Comparison of ENCODE assay signal across 7 mouse cellular contexts in genomic region chr10:80164998-80165344, GRCm38 (mm10). TPM values are rescaled to one million over a fixed set of nuclear protein-coding genes. Genes with fewer than 3 reads are reported as not detected.
DNase-seq lines count a peak whose midpoint lies in the region; ATAC-seq and TF ChIP-seq lines count a peak whose summit lies in the region.

No protein-coding gene starts in this region.

- no peaks in the 10 kb centered on the region for H3K9me3 ChIP-seq in embryonic facial prominence, embryonic 12.5 days
- no peaks in the 10 kb centered on the region for H3K9me3 ChIP-seq in limb, embryonic 12.5 days
- no peaks in the 10 kb centered on the region for H3K9me3 ChIP-seq in midbrain, embryonic 14.5 days (ENCODE audit: control insufficient read depth, low read length)

- peak overlapping the region; percentile 61; the same call in 1 of the 2 replicates for H3K27ac ChIP-seq in embryonic facial prominence, embryonic 12.5 days
- peak overlapping the region; percentile 54 for H3K27ac ChIP-seq in kidney, adult 2 months (ENCODE audit: insufficient read depth, low read depth, low read length)
- H3K27ac ChIP-seq in limb, embryonic 12.5 days, result peak overlapping the region; percentile 59
- H3K27ac ChIP-seq in midbrain, embryonic 14.5 days (replicated peaks; ENCODE audit: low read depth, low read length), result peak overlapping the region; percentile 77

- H3K4me2 ChIP-seq in embryonic facial prominence, embryonic 12.5 days (replicated peaks), result peak overlapping the region; percentile 81
- H3K4me2 ChIP-seq in limb, embryonic 12.5 days, result peak overlapping the region; percentile 89
- peak overlapping the region; percentile 81 for H3K4me2 ChIP-seq in midbrain, embryonic 14.5 days (ENCODE audit: low read length)

- peaks cover 3% of the 10 kb centered on the region for H3K36me3 ChIP-seq in embryonic facial prominence, embryonic 12.5 days
- no peaks in the 10 kb centered on the region for H3K36me3 ChIP-seq in kidney, adult 2 months (ENCODE audit: control insufficient read depth, insufficient read depth, low read length)
- H3K36me3 ChIP-seq in limb, embryonic 12.5 days, result peaks cover 4% of the 10 kb centered on the region
- H3K36me3 ChIP-seq in midbrain, embryonic 14.5 days (ENCODE audit: control insufficient read depth, insufficient read depth, low read length), result peaks cover 4% of the 10 kb centered on the region

- no peaks in the 10 kb centered on the region for H3K27me3 ChIP-seq in embryonic facial prominence, embryonic 12.5 days
- no peaks in the 10 kb centered on the region for H3K27me3 ChIP-seq in kidney, adult 2 months (replicated peaks; ENCODE audit: control insufficient read depth, insufficient read depth, low read length)
- H3K27me3 ChIP-seq in limb, embryonic 12.5 days, result no peaks in the 10 kb centered on the region; the same call in 1 of the 2 replicates
- no peaks in the 10 kb centered on the region for H3K27me3 ChIP-seq in midbrain, embryonic 14.5 days (ENCODE audit: control insufficient read depth, insufficient read depth, low read length)

- peak; percentile 82 for TF ChIP-seq POLR2A in kidney, adult 2 months (IDR thresholded peaks at IDR 0.05; ENCODE audit: low read depth, low read length)

- peak; percentile 98 for DNase-seq in adrenal gland, postnatal 14 days
- peak; percentile 98 to 99 for DNase-seq in heart, adult 18-20 months
- peak; percentile 99 for DNase-seq in kidney, adult 2 months
- peak; percentile 97 for DNase-seq in midbrain, embryonic 14.5 days
- DNase-seq in spleen, adult 12 weeks (ENCODE audit: low spot score), result peak; percentile 94

- TF ChIP-seq CTCF in kidney, adult 2 months (conservative IDR thresholded peaks at IDR 0.05; ENCODE audit: insufficient read depth, insufficient read length, low read depth, low read length), result peak; percentile 100; the same call in 1 of the 2 replicates

- H3K4me3 ChIP-seq in embryonic facial prominence, embryonic 12.5 days, result peak overlapping the region; percentile 33
- H3K4me3 ChIP-seq in kidney, adult 2 months (ENCODE audit: insufficient read depth, low read depth, low read length), result peak overlapping the region; percentile 36
- H3K4me3 ChIP-seq in limb, embryonic 12.5 days (replicated peaks), result peak overlapping the region; percentile 41
- H3K4me3 ChIP-seq in midbrain, embryonic 14.5 days (replicated peaks; ENCODE audit: low read depth, low read length), result peak overlapping the region; percentile 33

- WGBS in embryonic facial prominence, embryonic 12.5 days, result under 1% methylated on average over 17 of the region's 17 CpGs
- under 1% methylated on average over 17 of the region's 17 CpGs for WGBS in kidney, adult 2 months
- under 1% methylated on average over 17 of the region's 17 CpGs for WGBS in limb, embryonic 12.5 days
- WGBS in midbrain, embryonic 14.5 days, result under 1% methylated on average over 17 of the region's 17 CpGs

- H3K4me1 ChIP-seq in embryonic facial prominence, embryonic 12.5 days, result peaks cover 59% of the 10 kb centered on the region
- H3K4me1 ChIP-seq in kidney, adult 2 months (ENCODE audit: control insufficient read depth, insufficient read depth, low read length), result peaks cover 21% of the 10 kb centered on the region
- peaks cover 74% of the 10 kb centered on the region for H3K4me1 ChIP-seq in limb, embryonic 12.5 days (replicated peaks)
- H3K4me1 ChIP-seq in midbrain, embryonic 14.5 days (ENCODE audit: control insufficient read depth, insufficient read depth, low read length), result peaks cover 39% of the 10 kb centered on the region

- ATAC-seq in embryonic facial prominence, embryonic 12.5 days (ENCODE audit: insufficient number of reproducible peaks, insufficient read depth, low FRiP score, low TSS enrichment), result peak; percentile 31; the same call in 1 of the 2 replicates
- ATAC-seq in limb, embryonic 12.5 days (ENCODE audit: insufficient number of reproducible peaks, insufficient read depth, low FRiP score, low TSS enrichment, low read depth), result peak; percentile 2; the same call in 1 of the 2 replicates
- ATAC-seq in midbrain, embryonic 14.5 days (ENCODE audit: low FRiP score, low TSS enrichment), result peak; percentile 53

- peak overlapping the region; percentile 42; the same call in 1 of the 2 replicates for H3K9ac ChIP-seq in embryonic facial prominence, embryonic 12.5 days
- H3K9ac ChIP-seq in limb, embryonic 12.5 days (replicated peaks), result peak overlapping the region; percentile 57
- H3K9ac ChIP-seq in midbrain, embryonic 14.5 days (replicated peaks; ENCODE audit: low read length), result peak overlapping the region; percentile 57

RNA-seq across cellular contexts. Expression of gene Cirbp, which starts 0.8 kb away (rescaled TPM):
- 67.6 and 106 TPM in 2 replicates for total RNA-seq in adrenal gland, postnatal 14 days (2021)
- 151 and 159 TPM in 2 replicates for polyA plus RNA-seq in embryonic facial prominence, embryonic 12.5 days (2016; fragmentation: Nextera tagmentation; extraction: Ambion mirVana)
- total RNA-seq in heart, adult 18-20 months (2021), result 10 to 100 TPM; 46.3 to 54.9 TPM
- 86.7 and 87.8 TPM in 2 replicates for polyA plus RNA-seq in kidney, adult 2 months (2012; rRNA removed)
- polyA plus RNA-seq in limb, embryonic 12.5 days (2016; fragmentation: Nextera tagmentation; extraction: Ambion mirVana), result 166 and 175 TPM in 2 replicates
- polyA plus RNA-seq in midbrain, embryonic 14.5 days (2014; fragmentation: Nextera tagmentation; extraction: Ambion mirVana), result 295 and 421 TPM in 2 replicates

RNA-seq across cellular contexts. Expression of gene 1600002K03Rik, which starts 7.8 kb away (rescaled TPM):
- 8.6 and 9.5 TPM in 2 replicates for total RNA-seq in adrenal gland, postnatal 14 days (2021)
- polyA plus RNA-seq in embryonic facial prominence, embryonic 12.5 days (2016; fragmentation: Nextera tagmentation; extraction: Ambion mirVana), result 11.6 and 13.0 TPM in 2 replicates
- 1 to 10 TPM; 4.2 to 5.7 TPM for total RNA-seq in heart, adult 18-20 months (2021)
- 7.9 and 11.2 TPM in 2 replicates for polyA plus RNA-seq in kidney, adult 2 months (2012; rRNA removed)
- 9.1 and 9.5 TPM in 2 replicates for polyA plus RNA-seq in limb, embryonic 12.5 days (2016; fragmentation: Nextera tagmentation; extraction: Ambion mirVana)
- polyA plus RNA-seq in midbrain, embryonic 14.5 days (2014; fragmentation: Nextera tagmentation; extraction: Ambion mirVana), result 5.7 and 9.9 TPM in 2 replicates

RNA-seq across cellular contexts. Expression of gene Efna2, which starts 14.3 kb away (rescaled TPM):
- 3.1 and 3.9 TPM in 2 replicates for total RNA-seq in adrenal gland, postnatal 14 days (2021)
- polyA plus RNA-seq in embryonic facial prominence, embryonic 12.5 days (2016; fragmentation: Nextera tagmentation; extraction: Ambion mirVana), result 55.8 and 56.9 TPM in 2 replicates
- 1 to 10 TPM in 1 of 2 experiments, under 1 TPM in 1; 0.98 to 1.3 TPM for total RNA-seq in heart, adult 18-20 months (2021)
- 1.5 TPM in 2 replicates for polyA plus RNA-seq in kidney, adult 2 months (2012; rRNA removed)
- 60.3 and 62.2 TPM in 2 replicates for polyA plus RNA-seq in limb, embryonic 12.5 days (2016; fragmentation: Nextera tagmentation; extraction: Ambion mirVana)
- polyA plus RNA-seq in midbrain, embryonic 14.5 days (2014; fragmentation: Nextera tagmentation; extraction: Ambion mirVana), result 41.9 and 50.1 TPM in 2 replicates

RNA-seq across cellular contexts. Expression of gene Midn, which starts 16.9 kb away (rescaled TPM):
- total RNA-seq in adrenal gland, postnatal 14 days (2021), result 114 and 140 TPM in 2 replicates
- polyA plus RNA-seq in embryonic facial prominence, embryonic 12.5 days (2016; fragmentation: Nextera tagmentation; extraction: Ambion mirVana), result 33.4 and 35.1 TPM in 2 replicates
- 100 to 1,000 TPM; 117 to 125 TPM for total RNA-seq in heart, adult 18-20 months (2021)
- 65.6 and 67.0 TPM in 2 replicates for polyA plus RNA-seq in kidney, adult 2 months (2012; rRNA removed)
- 30.6 and 38.0 TPM in 2 replicates for polyA plus RNA-seq in limb, embryonic 12.5 days (2016; fragmentation: Nextera tagmentation; extraction: Ambion mirVana)
- polyA plus RNA-seq in midbrain, embryonic 14.5 days (2014; fragmentation: Nextera tagmentation; extraction: Ambion mirVana), result 62.6 and 65.6 TPM in 2 replicates

RNA-seq across cellular contexts. Expression of gene Cbarp, which starts 24.3 kb away (rescaled TPM):
- total RNA-seq in adrenal gland, postnatal 14 days (2021), result 69.9 and 137 TPM in 2 replicates
- 8.4 and 8.5 TPM in 2 replicates for polyA plus RNA-seq in embryonic facial prominence, embryonic 12.5 days (2016; fragmentation: Nextera tagmentation; extraction: Ambion mirVana)
- 1 to 10 TPM; 2.7 to 3.1 TPM for total RNA-seq in heart, adult 18-20 months (2021)
- polyA plus RNA-seq in kidney, adult 2 months (2012; rRNA removed), result 8.1 and 8.7 TPM in 2 replicates
- 4.9 and 5.6 TPM in 2 replicates for polyA plus RNA-seq in limb, embryonic 12.5 days (2016; fragmentation: Nextera tagmentation; extraction: Ambion mirVana)
- polyA plus RNA-seq in midbrain, embryonic 14.5 days (2014; fragmentation: Nextera tagmentation; extraction: Ambion mirVana), result 78.9 and 101 TPM in 2 replicates

Comparison
In these comparisons a context has a peak if more than half of its experiments do, and no peak if none do; other contexts are left out.
1. Peak in every context shown above with its lines: DNase-seq, ATAC-seq, H3K4me3 ChIP-seq and H3K27ac ChIP-seq.
2. ATAC-seq: peak in every context shown above with its lines; median percentile 53 in midbrain, embryonic 14.5 days; 31 in embryonic facial prominence, embryonic 12.5 days; 2 in limb, embryonic 12.5 days.
3. RNA of gene Efna2, which starts 14.3 kb away (polyA plus RNA-seq): 60.3 to 62.2 TPM in limb, embryonic 12.5 days, 55.8 to 56.9 TPM in embryonic facial prominence, embryonic 12.5 days and 41.9 to 50.1 TPM in midbrain, embryonic 14.5 days; 1.5 TPM in kidney, adult 2 months; every median in the first group is over 10 times any median in the second.